Mouse (Mus musculus) gastrocnemius, postnatal 36 days (tissue): Measurements from ENCODE around the gene Ubr4. TPM values are rescaled to one million over a fixed set of nuclear protein-coding genes. Genes with fewer than 3 reads are reported as not detected.
"Not testable (repeated sequence)": the region's sequence is repeated elsewhere in the genome, so short reads cannot be mapped to it uniquely, and the experiment has no call there.

Source experiments
- DNase-seq, 2 experiments: peaks; one replicate each; pipeline ENCODE4 v3.0.0; 2022
- intact Hi-C: fragments of 180-260 bp; cut with DNase I; formaldehyde crosslinking; loops from one replicate; pipeline ENCODE4 v1.15.1; 2025
- microRNA-seq, 2 experiments: library from miRNA; unstranded; fragments of <30 nt; microRNA quantifications; one replicate each; pipeline ENCODE4 v1.2.0; 2021
- total RNA-seq, 2 experiments: library from RNA; stranded (reverse); gene quantifications; 2 replicates each; pipeline ENCODE4 v1.2.3; 2021

The Ubr4 gene
- total RNA-seq, 2 experiments from 2014 or later = 91.3 to 94.0 TPM

- DNase-seq = no peak
- intact Hi-C loops = no loop called here
Observed at GRCm38 (mm10) chr4:139519221-139519620, 166.8 kb downstream of the Ubr4 start.

DNA sequence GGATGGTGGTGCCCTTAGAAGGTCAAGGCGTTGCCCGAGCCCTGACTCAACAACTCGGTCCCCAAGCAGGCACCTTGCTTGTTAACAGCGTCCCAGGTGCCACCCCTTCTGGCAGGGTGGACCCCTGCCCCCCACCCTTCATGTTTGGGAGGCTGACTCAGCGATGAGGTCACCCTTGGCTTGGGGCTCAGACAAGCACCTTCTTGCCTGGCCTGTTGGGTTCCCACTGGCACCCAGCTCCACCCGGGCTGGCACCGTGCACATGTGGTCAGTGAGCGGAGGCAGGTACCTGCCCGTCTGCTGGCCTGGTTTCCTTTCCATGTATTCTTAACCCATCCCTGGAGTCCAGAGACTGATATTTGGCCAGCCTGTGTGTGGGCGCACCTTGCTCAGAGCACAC lies 169.5 kb downstream of the Ubr4 start:
- DNase-seq = no peak

DNA sequence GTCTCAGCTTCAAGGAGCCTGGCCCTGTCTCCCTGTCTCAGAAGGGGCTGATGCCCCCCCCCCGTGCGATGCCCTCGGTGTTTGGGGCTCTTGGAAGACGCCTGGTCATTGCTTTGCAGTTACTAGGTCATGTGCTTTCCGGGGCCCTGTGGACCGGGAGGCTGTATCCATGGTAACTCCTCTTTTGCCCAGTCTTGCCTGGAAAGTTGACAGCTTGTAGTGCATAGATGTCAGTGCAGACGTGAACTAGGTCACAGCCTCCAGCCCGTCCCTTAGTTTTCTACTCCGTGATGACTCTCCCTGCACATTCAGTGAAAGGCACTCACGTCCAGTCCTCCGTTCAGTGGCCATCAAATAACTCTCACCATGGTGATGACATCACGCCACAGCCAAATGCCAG lies 174.1 kb downstream of the Ubr4 start:
- intact Hi-C loops = no loop called here
- no peak for DNase-seq

More for the DNA sequence above, 169.5 kb downstream of the Ubr4 start:
- intact Hi-C loops = no loop called here

- DNase-seq, intact Hi-C loops: not testable (repeated sequence)
Observed at GRCm38 (mm10) chr4:139530248-139530647, 177.8 kb downstream of the Ubr4 start, which contains the start of gene Iffo2. Iffo2 (plus strand) TSS chr4:139530548.

- no peak for DNase-seq
- intact Hi-C loops = no loop called here
Observed at GRCm38 (mm10) chr4:139532081-139532480, 179.7 kb downstream of the Ubr4 start.

DNA sequence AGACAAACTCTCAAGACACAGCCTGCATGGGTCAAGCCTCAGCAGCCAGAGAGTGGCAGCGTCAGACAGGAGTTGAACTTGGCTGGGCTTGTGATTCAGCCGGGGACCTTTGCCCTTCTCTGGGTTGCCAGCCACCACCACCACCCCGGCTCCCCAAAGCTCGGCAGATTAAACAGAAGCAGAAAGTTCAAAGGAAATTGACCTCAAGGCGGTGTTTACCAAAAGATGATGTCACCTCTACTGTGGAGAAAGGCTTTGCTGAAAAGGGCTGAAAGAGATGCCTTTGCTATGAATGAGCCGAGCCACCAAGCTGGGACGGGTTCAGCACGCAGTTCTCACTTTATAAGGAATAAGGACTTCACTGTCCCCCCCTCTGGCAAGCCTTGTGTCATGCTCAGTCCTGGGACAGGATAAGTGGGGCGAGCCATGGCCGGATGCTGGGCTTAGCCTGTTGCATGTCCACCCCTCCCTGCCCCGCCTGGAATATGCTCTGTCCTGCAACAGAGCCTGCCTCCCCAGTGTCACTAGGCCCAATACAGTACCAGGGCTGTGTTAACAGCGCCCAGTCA lies 182.8 kb downstream of the Ubr4 start:
- intact Hi-C loops = no loop called here
- no peak for DNase-seq

- no peak for DNase-seq
- intact Hi-C loops = no loop called here
Observed at GRCm38 (mm10) chr4:139535719-139536118, 183.3 kb downstream of the Ubr4 start.

DNA sequence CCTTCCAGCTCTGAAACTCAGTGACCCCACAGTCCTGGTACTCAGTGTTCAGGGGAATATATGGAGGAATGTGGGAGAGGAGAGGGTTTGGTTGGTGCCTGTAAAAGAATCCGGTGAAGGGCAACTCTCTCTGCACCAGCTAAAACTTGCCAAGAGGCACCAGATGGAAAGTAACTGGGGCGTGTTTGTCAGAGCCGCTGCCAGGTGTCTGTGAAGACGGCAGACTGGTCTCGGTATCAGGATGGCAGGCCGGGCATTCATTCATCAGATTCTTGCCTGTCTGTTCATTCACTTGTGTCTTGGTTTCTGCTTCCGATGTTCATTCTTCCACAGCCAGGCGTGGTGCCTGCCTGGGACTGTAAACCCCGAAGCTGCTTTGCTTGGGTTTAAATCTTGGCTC lies 184.3 kb downstream of the Ubr4 start:
- intact Hi-C loops = no loop called here

More for the DNA sequence above, 184.3 kb downstream of the Ubr4 start:
- DNase-seq = no peak

Small RNA genes lying within 50 kb of the gene (microRNA-seq; reads per million reads assigned to microRNA genes)
- gene Gm24245 (0 reads per million in 2 experiments), gene Gm25732 (0 to 0.72 reads per million in 2 experiments)

Other genes with a start within 250 kb of the Ubr4 start
- gene Minos1, start 221.5 kb upstream of the Ubr4 start, total RNA-seq = 100 to 1,000 TPM; 353 to 374 TPM
- 100 to 1,000 TPM; 499 to 554 TPM for gene Capzb, start 159.7 kb upstream of the Ubr4 start, total RNA-seq
- gene Pqlc2, start 41.9 kb upstream of the Ubr4 start, total RNA-seq = 1 to 10 TPM; 5.4 to 5.7 TPM
- 10 to 100 TPM; 32.8 to 33.3 TPM for gene Akr7a5, start 41.9 kb upstream of the Ubr4 start, total RNA-seq
- gene Mrto4, start within 50 bp of the Ubr4 start, total RNA-seq = 10 to 100 TPM; 32.4 to 33.0 TPM
- gene Emc1, start within 50 bp of the Ubr4 start, total RNA-seq = 10 to 100 TPM; 28.2 to 29.1 TPM
- gene Iffo2, start 177.9 kb downstream of the Ubr4 start, total RNA-seq = 1 to 10 TPM; 2.0 to 2.1 TPM